Mouse (Mus musculus) kidney, postnatal 36 days (tissue): Measurements from ENCODE around the gene Afg3l1.
"Not testable (repeated sequence)": the region's sequence is repeated elsewhere in the genome, so short reads cannot be mapped to it uniquely, and the experiment has no call there.

ENCODE experiments used
- DNase-seq, 2 experiments: peaks; one replicate each; pipeline ENCODE4 v3.0.0; 2021 to 2022; ENCODE audit warnings: mixed read lengths in 2 of 2

Gene Afg3l1

GRCm38 (mm10) chr8:123516596-123516995, 38.9 kb downstream of the Afg3l1 start:
- no peak for DNase-seq

DNA sequence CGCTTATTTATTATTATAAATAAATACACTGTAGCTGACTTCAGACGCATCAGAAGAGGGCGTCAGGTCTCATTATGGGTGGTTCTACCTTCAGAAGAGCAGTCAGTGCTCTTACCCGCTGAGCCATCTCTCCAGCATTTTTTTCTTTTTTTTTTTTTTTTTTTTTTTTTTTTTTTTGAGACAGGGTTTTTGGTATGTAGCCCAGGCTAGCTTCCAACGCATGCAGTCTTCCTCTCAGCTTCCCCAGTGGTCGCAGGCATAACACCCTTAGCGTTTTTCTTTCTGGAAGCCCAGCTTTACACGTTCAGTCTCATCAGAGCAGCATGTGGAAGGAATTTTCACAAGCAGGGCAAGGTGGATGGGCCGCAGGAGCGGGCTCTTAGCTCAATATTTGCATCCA, 40.5 kb downstream of the Afg3l1 start:
- DNase-seq, result no peak

DNA sequence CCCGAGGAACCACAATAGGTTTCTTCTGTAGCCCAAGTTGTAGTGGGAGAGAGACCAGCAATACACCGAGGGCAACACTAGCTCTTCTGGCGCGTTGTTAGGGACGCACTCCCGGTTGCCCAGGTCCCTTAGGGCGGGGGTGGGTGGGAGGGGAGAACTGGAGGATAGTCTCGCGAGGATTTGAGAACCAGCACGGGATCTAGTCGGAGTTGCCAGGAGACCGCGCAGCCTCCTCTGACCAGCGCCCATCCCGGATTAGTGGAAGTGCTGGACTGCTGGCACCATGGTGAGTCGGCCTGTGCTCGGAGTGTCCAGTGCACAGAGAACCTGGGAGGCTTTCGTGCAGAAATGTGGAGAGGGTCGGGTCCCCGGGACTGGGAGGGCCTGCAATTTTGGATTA, 41.0 kb downstream of the Afg3l1 start, which contains the start of gene Gas8:
Gas8 (plus strand) TSS at position 168 of the 400 bp plus-strand sequence.
- peak; percentile 95 to 96 for DNase-seq

DNA sequence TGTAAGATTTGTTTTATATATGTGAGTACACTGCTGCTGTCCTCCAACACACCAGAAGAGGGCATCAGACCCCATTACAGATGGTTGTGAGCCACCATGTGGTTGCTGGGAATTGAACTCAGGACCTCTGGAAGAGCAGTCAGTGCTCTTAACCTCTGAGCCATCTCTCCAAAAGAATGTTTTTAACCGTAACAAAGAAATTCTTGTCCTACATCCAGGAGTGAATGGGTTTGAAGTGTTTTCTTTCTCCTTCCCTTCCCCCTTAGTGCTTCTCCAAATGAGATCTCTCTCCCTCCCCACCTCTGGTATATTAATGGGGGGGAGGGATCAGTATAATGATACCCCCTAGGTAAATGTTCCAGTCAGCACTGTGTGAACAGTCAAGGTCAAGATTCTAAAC, 42.3 kb downstream of the Afg3l1 start:
- DNase-seq, result not testable (repeated sequence)

DNA sequence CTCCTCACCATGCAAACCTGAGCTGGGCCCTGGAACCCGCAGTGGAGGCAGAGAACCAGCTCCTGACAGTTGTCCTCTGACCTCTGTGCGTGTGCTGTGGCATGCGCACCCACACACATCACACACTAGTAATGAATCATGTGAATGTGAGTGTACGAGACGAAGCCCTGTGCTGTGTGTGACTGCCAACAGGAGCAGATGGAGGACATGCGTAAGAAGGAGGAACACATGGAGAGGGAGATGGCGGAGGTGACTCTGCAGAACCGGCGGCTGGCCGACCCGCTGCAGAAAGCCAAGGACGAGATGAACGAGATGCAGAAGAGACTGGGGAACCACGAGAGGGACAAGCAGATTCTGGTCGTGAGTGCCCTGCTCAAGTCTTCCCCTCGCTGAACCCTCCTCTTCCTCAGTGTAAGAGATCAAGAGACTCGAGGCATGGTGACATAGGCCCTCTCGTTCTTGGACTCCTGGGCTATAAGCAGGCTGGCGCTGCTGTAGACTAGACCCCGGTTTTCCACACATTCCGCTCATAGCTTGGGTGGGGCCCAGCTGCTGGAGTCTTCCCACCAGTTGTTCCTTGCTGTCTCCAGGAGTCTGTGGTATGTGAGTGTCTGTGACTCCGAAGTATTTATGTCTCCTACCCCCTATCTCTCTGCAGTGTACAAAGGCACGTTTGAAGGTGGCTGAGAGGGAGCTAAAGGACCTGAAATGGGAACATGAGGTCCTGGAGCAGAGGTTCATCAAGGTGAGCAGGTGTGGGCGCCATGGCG, 50.2 kb downstream of the Afg3l1 start:
- no peak for DNase-seq

DNA sequence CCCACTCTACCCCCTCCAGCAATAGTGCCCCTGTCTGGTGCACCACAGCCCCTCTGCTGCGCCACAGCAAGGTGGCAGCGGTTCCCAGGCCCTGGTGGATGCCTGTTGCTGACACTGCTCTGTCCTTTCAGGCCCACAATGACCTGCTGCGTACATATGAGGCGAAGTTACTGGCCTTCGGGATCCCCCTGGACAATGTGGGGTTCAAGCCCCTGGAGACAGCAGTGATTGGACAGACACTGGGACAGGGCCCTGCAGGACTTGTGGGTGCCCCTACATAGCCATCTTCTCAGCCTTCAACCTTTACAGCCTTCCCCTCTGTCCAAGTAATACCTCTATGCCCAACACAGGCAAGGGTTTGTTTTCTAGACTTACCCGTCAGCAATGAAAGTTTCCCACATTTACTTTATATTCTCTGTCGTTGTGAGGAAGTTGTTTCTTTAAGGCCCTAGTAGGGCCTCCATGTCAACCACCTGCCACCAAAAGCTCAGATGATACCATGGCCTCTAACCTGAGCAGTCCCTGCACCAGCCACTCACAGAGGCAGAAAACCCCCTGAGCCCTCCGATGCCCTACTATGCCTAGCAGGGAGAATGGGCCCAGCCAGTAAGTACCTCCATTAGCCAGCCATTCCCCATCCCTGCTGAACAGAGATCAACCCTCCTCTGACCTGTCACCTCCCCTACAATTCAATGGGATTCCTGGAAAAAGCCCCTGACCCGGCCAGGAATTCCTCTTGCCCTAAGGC, 58.7 kb downstream of the Afg3l1 start:
- DNase-seq, result no peak

DNA sequence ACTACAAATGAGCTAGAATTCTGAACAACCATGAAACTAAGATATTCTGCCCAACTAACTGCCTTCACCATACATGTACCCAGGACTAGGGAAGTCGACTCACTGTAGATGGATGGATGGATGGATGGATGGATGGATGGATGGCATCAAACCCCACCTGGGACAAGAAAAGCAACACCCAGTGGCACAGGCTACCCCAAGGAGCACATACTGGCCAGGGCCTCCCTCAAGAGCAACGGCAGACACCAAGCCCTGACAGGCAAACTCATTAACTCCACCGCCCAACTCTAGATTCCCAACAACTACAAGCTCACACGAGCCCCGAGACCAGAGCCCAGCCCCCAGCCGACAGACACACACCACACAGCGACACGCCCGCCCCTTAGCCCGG, 59.3 kb downstream of the Afg3l1 start:
- no peak for DNase-seq

- not testable (repeated sequence) for DNase-seq
Measured at GRCm38 (mm10) chr8:123537641-123538040, 59.9 kb downstream of the Afg3l1 start.
